Mouse (Mus musculus) frontal cortex, postnatal 10 days (tissue): ENCODE data around the gene Fkbp9.

Source experiments
- DNase-seq, 2 experiments: peaks; one replicate each; pipeline ENCODE4 v3.0.0; 2022; ENCODE audit warnings: low spot score in 2 of 2, mixed read lengths in 1 of 2

Gene Fkbp9

DNA sequence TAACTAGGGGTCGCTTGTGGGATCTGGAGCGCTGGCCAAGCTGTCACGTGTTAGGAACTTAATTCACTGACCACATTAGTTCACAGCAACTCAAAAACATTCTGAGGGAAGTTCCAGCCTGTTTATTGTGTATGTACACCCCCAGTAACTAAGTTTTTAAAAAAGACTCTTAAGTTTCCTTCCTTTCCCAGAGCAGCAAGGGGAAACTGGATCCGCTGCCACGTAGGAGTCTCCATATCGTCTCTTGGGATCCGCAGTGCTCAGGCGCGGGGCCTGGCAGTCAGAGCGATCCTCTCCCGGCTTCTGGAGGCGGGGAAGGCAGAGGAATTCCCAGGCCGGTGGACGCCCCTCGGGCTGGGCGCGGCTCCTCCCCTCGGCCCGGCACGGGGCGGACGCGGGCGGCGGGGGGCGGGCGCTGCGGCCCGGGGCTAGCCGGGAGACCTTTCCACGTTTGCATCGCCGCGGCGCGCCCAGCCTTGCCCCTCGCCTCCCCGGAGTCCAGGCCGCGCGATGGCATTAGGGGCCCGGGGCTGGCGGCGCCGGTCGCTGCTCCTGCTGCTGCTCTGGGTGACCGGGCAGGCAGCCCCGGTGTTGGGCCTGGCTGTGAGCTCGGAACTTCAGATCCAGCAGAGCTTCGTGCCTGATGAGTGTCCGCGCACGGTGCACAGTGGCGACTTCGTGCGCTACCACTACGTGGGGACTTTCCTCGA is at the start of gene Fkbp9:
Fkbp9 (plus strand) TSS at position 363 of the 710 bp plus-strand sequence.
- peak; percentile 22 to 70 for DNase-seq

DNA sequence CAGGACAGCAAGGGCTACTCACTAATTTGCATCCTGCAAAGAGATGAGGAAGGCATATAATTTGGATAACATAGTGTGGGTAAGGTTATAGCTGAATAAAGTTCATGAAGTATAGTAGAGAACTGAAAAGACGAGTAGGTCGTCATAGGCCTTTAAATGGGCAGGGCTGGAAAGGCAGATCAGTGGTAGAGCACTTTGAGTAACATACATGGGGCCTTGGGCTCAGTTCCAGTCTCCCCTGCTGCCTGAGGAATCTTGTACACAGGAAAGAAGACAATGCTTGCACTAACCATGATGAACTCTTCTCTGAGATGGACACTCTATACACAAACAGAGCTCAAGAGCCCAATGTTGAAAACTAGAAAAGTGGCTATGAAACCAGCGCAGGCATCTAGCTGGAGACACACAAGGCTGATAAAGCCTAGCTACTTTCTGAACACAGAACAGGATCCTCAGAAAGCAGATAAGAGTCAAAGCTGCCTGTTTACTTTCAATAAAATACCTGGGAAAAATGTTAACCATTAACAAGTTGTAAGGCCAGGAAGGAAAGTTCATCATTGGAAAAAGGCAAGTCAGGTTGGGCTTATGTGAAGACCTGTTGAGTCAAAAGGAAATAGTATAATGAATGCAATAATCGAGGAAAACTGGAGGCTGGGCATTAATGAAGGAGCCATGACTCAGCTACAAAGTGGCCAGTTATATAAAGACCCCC is 48.1 kb upstream of the Fkbp9 start:
- no peak for DNase-seq

DNA sequence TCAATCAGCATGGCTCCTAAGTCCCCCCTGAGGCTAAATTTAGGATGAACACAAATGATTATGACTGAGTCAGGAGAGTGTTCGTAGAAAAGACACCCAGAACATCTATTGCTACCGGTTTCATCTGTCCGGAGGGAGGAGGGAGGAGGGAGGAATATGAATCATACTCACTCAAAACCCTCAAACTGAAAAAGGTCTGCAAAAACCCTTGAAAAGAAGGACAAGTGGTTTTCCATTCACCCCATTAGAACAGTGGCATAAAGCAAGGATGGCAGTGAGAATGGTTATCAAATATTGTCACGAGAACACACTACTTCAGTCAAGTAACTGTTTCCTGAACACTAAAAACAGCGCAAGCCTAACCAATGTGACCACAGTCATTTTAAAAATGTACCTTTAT is 46.8 kb upstream of the Fkbp9 start:
- no peak for DNase-seq

DNA sequence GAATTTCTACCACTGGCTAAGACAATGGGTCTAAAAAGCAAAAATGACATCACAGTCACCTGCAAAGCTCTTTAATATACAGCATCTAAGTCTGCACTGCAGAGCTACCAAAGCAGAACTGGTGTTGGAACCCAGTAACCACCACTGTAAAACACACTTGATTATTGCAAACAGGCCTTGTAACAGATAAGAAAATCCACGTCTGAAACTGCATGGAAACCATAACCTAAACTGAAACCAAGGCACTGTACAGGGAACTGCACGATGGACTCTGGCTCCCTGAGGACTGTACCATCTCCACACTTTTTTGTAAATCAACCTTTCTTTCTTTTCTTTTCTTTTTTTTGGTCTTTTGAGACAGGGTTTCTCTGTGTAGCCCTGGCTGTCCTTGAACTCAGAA is 44.2 kb upstream of the Fkbp9 start:
- DNase-seq: no peak

DNA sequence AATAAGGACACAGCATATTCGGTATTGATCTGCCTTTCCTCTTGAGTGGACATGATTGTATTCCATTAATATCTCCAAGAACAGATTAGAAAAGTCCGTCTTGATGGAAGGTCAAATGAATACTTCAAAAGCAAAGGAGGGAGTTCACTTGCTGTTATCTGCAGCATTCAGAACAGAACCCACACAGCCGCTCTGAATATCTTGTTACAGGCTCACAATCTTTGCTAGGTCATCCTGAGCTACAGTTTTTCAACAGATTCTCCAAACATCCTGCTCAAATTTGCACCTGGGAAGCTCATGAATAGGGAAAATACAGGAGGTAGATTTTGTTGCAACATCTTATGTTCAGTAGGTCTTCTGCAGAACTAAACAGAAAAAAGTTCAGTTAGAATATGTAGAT is 42.5 kb upstream of the Fkbp9 start:
- no peak for DNase-seq

DNA sequence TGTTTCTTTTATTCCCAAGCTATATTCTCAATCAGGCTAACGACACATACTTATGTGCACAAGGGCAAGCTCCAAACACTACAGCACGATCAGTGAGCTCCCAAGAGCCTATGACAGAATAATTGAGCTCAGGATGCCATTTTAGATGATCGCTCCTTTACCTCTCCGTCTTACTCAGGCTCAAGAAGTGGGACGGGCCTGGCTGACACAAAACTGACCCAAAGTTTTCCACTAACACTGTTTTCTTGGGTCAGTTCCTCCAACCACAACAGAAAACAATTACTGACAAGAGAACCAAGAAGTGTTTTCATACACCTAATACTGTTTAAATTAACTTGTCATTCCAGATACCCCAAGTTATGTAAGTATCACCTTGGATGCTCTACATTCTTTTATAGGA is 37.0 kb upstream of the Fkbp9 start:
- DNase-seq: no peak

DNA sequence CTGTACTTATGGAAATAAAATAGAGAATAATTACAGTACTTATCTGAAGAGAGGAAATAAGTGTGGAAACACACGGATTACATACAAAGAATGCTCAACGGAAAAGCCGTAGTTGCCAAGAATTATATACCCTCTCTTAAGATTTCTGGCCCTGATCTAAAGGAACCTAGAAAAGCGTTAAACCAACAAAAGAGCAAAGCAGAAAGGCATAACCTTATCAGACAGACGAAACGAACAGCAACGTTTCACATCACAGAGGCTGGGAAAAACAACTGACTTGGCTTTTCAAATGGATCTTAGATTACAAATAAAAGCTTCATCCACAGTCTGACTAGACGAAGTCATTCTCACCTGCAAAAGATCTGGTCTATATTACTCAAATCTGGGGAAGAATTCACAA is 35.6 kb upstream of the Fkbp9 start:
- no peak for DNase-seq

DNA sequence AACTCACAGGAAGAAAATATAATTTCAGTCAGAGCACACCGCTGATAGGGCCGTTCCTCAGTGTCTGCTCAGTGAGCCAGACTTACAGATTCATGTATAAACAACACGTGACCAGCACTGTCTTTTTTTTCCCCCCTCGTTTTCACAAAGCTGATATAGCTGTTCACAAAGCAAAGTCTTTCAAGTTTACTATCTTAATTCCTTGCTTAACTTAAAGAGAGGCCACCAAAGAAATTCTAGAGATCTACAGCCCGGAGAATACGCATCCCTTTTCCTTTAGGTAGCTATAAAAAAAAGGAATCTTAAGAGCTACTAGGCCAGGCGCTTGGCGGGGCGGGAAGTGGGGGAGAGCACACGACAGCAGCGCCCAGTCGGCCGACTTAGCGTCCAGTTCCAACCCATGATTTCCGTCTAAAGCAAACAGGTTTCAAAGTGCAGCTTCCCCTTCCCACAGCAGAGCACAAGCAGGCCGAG is 35.2 kb upstream of the Fkbp9 start:
- DNase-seq: peak; percentile 15 to 21

DNA sequence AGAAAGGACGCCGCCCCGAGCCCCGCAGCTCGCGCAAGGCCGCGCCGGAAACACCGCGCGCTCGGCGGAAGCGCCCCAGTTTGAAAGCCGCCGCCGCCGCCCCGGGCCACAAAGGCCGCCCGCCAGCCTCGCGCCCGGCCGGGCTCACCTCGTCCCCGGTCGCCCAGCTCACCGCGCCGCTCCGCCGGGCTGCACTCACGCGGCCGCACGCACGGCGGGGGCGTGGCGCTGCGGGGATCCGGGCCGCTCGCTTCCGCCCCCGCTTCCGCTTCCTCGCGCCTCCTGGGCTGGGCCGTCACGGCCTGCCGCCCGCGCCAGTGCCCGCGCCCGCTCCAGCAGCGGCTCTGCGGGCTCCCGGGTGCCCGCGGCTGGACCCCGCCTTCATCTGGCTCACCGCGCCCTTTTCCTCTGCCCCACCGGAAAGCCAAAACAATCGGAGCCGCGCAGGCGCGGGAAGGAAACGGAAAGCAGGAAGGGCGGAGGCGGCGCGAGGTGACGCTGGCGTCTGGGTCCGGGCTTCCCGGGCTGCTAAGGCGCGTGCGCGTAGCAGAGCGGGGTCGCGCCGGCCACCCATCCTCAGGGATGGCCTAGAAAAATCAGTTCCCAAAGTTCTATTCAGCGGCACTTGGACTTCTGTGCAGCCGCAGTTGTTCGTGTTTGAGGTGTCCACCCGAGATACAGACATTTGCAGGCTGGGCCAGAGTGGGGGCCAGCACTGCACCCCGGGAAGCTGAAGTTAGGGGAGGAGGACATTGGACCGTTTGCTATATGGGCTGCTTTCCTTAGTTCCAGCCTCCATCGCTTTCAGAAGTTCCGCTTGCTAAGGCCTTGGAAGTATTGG is 34.3 kb upstream of the Fkbp9 start, which contains the start of gene Kbtbd2:
Kbtbd2 (minus strand) TSS at position 503 of the 841 bp plus-strand sequence.
- peak; percentile 88 to 94 for DNase-seq

DNA sequence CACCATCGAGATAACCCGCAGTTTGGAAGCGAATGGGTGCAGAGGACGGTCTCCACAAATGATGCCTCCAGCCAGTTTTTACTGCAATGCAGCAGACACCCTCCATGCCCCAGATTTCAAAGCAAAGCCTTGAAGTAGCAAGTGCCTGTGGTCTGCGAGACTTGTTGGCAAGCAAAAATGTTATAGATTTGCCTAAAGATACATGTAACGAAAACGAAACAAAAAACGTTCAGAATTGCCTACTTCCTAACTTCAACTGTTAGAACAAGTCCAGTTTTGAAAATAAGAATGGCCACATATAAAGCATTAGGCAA is 33.8 kb upstream of the Fkbp9 start:
- DNase-seq: no peak

DNA sequence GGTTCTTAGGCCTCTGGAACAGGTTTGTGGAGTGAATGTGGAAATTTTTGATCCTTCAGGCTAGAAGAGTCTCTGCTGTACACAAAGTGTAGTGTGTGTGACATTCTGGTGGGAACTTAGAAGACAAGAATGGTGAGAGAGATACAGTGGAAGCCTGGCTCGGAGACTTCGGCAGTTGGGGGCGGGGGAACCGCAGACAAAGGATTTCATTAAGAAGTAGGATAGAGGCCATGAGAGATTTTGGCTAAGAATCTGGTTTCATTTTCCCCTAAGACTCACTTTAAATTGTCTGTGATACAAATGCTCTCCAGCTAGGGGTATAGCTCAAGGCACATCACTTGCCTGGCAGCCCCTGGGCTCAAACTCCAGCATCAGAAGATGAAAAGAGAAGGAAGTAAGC is 26.8 kb upstream of the Fkbp9 start:
- no peak for DNase-seq

DNA sequence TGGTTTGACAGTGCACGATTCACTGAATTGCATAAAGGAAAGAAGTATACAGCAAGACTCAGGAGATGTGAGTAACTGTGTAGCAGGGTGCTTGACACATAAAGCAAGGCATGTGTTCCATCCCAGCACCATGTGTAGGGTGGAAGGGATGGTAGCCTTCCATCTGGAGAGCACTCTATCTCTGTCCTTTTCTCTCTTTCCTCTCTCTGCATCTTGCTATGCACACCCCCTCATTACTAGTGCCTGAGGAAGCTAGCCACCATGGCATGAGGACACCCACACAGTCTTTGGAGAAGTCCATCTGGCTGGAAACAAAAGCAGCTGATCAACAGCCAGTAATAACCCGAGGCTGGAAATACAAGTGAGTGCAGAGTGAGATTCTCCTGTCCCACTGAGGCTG is 25.7 kb upstream of the Fkbp9 start:
- DNase-seq: no peak

DNA sequence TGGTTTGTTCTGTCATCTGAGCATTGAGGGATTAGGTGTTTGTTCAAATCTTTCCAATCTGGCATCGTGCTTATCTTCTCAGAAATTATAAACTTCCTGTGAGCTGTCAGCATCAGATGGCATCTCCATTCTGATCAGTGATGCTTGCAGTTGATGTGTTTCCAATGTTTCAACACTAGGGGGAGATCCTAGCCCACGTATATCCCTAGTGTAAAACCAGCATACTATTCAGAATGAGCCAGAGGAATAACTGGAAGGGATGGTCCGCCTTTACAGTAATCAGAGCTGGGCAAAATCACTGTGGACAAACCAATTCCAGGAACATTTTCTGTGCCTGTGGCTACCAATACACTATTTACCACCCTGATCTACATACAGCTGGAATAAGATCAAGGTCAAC is 23.2 kb upstream of the Fkbp9 start:
- DNase-seq: peak in 1 of 2 experiments; percentile 22

DNA sequence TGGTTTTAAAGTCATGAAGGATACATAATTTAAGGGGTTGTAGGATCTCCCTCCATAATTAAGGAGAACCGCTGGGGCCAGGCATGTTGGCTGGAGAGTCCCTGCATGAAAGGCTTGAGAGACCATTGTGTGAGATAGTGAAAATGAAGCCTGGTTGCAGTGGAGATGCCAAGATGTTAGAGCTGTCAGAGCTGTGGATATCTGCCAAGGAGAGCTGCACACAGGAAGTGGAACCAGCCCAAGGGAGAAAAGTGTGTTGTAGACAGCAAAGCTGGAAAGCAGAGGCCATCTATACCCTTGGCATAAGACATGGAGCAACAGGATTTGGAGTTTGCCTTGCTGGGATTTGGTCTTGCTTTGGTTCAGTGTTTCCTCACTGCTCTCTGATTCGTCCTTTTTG is 18.5 kb upstream of the Fkbp9 start:
- DNase-seq: no peak

DNA sequence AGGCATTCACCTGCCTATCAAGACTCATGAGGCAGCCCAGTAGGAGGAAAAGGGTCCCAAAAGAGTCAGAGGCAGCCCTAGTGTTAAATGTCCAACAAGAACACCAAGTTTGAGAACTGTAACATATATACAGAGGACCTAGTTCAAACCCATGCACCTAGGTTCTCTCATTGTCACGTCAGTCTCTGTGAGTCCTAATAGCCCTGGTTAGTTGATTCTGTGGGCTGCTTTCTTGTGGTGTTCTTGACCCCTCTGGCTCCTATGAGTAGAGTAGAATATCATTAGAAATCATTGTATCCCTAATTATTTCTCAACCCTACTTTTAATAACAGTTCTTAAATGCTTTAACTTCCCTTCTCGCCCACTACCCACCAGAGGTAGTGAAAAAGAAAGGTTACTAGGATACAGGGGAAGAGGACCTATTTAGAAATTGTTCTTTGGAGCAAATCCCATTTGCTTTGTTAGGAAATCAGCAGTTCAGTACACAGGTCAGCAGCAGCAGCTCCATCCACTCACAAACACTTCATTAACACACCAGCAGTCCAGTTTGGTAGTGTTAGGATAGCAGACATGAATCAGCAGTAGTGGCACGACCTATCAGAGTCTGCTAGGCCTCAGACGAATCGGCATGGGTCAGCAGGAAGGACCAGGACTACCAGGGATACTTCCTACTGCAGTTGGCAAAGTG is 13.3 kb upstream of the Fkbp9 start:
- no peak for DNase-seq

DNA sequence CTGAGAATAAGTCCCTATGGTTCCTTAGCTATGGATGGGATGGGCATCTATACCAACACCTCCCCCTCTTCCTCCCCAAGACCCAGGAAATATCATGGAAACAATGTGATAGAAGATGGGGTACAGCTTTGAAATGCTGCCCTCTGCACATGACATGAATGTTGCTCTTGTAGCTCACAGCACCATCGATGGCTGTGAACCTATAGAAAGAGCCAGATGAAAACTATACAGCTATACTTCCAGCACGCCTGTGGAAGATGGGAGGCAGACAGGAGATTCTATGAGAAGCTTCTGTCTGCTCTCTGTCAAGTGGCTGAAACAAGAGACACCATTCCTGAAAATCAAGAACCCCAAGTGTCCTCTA is 12.8 kb upstream of the Fkbp9 start:
- no peak for DNase-seq

DNA sequence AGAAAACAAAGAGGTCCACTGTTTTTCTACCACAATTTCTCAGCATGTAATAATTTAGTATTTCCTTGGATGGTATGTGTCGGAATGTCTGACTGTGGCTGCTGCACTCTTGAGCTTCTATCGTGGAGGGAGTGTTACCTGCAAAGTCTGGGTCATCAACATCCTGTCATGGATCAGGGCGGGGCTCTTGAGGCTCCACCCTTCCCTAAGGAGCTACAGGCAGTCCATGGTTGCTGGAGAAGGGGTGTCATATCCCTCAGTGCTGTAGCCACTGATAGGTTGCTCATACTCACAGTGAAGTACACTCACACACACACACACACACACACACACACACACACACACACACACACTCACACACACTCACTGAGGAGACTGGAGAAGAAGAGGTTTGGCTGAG is 6.2 kb upstream of the Fkbp9 start:
- no peak for DNase-seq

DNA sequence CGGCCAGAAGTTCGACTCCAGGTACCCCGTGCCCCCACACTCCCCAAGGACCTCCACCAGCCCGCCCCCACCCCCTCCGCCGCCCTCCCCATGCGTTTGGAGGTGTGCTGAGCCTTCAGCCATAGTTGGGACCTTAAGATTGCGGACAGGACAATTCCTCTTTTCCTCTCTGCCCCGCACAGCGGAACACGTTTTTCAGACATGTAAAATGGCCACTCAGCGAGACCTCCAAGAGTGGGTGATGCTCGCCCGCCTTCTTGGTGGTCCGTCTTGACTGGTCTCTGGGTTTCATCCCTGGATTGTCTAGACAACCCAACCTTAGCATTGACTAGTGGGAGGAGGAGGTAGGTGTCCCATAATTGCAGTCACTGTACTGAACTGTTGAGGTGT is 543 bp downstream of the Fkbp9 start:
- no peak for DNase-seq

DNA sequence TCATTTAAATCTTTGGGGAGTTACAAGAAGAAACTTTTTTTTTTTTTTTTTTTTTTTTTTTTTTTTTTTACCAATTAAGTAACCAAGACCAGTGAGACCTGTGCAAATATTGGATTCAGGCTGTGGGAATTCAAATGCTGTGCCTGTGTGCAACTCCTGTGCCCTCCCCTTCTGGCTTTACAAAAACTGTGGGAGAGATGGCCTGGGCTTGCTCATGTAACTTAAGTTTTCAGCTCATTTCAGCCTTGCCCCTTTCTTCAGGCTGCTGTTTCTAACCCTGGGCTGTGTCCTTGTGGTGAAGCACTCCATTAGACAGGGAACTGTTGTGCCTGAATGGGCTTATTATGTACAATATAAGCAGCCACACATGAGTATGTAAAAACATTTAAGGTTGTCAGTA is 971 bp downstream of the Fkbp9 start:
- DNase-seq: no peak

DNA sequence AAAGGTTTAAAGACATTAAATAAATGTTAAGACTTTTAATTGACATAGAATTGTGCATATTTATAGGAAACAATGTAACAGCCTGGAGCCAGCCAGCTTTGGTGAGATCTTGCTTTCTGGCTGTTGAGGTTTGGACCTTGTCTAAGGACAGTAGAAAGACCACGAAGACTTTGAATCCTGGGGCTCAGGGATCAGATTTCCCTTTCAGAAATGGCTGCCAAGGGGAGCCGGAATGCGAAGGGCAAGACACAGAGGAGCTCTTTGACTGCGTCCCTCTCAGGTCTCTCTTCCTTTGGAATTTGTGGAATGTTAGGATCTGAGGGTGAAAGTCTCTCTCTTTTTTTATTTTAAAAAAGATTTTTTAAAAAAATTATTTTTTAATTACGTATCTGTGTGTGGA is 2.9 kb downstream of the Fkbp9 start:
- no peak for DNase-seq

DNA sequence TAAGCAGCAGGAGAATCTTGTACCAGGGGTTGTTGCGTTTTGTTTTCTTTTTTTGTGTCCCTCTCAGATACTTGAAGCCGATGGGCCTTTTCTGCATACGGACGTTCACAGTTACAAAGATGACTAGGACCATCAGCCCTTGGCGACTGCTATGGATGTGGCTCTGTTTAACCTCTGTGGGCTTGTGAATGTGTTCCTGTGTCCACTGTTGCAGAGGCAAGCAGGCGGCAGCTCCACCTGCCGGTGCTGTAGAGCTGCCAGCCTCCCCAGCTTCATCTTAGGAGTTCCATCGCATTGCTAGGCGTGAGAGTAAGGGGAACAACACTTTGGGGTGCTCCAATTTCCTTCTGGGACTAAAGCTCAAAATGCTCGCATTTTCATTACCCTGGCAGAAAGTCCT is 3.7 kb downstream of the Fkbp9 start:
- no peak for DNase-seq

DNA sequence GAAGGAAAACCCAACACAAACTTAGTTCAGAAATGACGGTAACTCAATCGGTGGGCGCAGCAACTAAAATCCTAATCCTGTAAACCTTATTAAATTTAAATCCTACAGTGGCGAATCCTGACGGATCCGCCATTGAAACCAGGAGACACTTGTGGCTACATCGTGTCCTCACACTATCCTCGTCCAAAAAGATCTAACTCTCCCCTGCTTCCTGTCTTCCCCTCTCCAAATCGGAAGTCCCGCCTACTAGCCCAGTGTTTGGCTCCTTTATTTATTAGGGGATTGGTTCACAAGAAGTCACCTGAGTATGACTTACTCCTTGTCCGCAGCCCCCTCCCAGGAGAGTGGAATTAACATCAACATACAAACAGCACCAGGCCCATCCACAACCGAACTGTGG is 5.3 kb downstream of the Fkbp9 start:
- no peak for DNase-seq
